Mouse (Mus musculus) hindlimb bud, embryonic 11.5 days (tissue): ENCODE measurements at regions not wholly inside any gene's neighbourhood (a gene's known extent, or its start where the extent isn't known, plus 50 kb on each side); places are given as distances from the start of the nearest gene placed in this dataset.

Source experiments
- DNase-seq: peaks from one replicate; pipeline ENCODE4 v3.0.0-alpha.2; 2012; ENCODE audit warnings: low read depth, low spot score; ENCODE audit errors: extremely low spot score

DNA sequence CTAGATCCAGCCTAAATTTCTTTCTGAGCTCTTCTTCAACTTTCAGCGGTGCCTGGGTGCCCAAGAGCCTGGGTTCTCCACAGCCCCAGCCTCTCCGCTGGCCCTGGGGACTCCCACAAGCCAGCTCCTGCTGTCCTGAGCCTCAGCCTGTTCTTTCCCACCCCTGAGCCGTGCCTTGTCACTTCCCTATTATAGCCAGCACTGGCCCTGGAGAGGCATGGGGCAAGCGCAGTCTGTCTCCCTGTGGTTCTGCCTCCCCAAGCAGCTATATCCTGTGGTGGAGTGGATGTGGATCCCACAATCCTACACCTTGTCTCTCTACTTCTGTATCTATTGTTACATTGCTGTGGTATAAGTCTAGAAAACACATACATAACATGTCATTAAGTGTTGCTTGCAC lies 128.6 kb upstream of the Hgf start:
- no peak for DNase-seq

DNA sequence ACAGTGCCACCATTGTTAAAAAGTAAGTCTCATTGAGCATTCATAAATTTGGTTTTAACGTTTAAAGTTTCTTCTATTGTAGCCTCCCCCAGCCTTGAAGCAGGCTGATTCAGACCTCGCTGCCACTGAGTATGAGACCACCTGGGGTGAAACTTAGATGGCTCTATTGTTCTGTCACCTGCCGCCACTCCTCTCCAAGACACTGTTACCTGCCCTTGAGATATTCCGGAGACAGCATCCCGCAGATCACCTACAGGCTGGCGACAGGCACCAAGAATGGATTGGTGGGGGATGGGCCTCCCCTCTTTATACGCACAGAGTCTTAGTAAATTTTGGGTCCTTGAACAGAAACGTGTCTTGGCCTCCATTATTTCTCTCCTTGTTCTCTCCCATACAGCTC lies 128.0 kb upstream of the Hgf start:
- DNase-seq = no peak

DNA sequence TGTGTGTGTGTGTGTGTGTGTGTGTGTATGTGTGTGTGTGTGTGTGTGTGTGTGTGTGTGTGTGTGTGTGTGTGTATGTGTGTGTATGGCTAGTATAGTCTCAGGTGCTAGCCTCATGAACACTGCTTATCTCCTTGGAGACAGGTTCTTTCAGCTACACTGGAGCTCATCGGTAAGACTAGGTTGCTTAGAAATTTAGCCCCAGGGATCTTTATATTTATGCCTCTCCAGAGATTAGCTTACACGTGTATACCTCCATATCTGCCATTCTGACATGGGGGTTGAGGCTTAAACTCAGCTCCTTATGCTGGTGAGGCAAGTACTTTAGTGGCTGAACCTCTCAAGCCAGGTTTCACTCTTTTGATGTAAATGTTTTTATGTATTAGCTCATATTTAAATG lies 127.0 kb upstream of the Hgf start:
- no peak for DNase-seq

DNA sequence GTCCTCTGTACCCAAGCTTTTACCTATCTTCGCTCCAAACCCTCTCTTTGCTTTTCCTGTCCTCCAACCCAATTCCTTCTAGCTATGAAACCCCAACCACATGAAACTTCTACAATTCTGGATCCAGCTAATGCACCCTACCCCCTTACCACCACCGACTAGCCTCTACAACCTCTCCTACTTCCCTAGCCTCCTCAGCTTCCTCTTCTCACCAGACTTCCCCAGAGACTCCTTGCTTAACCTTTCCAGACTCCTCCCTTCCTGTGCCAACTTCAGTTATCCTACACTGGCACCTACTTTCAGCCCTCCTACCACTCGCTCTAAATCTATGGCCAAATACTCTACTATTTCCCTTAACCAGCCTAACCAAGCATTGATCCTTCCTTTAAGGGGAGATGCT lies 118.7 kb upstream of the Hgf start:
- DNase-seq = no peak

DNA sequence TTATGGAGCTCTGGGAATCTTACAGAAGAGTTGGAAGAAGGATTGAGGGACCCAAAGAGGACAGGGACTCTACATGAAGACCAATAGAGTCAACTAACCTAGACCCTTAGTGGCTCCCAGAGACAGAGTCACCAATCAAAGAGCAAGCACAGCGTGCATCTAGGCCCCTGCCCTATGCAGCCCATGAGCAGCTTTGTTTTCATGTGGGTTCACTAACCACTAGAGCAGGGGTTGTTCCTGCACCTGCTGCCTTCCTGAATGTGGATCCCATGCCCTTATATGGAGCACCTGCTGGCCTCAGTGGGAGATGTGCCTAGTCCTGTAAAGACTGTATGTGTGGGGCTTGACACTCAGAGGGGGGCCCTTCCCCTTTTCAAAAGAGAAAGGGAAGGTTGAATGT lies 108.2 kb upstream of the Hgf start:
- DNase-seq = no peak

DNA sequence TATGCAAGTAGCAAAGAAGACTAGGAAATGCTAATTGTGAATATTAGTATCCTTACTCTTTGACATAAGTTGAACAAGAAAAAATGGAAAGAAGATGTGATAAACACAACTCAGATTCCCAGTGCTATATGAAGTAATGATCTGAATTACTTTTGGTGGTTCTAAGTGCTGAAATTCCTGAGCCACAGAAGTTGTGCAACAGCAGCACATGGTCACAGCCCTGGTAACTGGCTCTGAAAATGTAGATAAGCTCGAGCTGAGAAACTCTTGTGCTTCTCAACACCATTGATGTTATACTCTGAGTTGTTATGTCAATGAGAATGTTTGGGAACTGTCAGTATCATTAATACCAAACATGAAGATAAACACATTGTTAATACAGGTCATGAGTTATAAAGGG lies 106.3 kb upstream of the Hgf start:
- no peak for DNase-seq

DNA sequence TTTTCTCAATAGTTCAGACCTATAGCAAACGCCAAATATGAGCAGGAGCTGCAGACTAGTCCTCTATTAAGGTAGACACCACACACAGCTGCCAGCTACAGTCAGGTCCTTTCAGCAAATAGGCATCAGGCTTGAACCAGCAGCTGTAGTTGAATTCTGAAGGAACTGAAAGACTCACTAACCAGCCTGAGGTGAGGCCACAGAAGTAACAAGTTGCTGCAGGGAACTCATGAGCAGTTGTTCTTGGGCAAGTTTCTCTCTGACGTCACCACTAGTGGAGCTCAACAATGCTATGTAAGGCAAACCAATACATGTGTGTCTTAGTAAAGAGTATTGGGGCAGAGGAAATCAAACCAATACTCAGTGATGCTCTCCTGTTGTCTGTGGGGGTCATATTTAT lies 91.5 kb upstream of the Hgf start:
- DNase-seq = no peak

DNA sequence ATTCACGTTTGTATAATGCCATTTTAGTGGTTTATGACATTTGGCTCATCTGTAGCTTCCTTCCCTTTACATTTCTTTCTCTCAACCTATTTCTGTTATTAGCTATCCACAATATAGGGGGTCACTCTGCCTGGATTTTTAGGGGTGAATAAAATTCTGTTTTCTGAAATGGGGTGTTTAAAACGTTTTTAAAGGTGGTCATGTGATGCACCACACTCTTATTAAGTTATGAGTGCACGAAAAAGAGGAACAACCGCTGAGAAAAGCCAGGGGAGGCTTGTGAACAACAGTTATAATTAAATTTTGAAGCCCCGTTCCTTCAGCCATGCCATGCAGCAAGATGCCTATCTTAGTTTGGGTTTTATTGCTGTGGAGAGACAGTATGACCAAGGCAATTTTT lies 87.0 kb upstream of the Hgf start:
- no peak for DNase-seq

DNA sequence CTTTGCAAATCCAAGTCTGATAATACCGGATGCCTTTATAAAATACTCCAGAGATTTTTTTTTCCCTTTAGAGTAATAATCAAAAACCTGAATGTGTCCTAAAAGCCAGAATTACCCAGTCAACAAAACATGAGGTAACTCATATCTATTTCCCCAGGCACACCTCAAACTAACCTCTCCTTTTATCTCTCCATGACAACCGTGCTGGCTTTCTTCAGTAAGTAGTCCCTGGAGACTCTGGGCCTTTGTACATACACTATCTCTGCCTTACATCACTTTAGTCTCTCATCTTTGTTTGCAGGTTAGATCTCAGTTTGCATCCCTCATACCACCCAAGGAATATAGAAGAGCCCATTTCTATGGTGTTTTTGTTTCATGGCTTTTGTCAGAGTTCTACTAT lies 84.7 kb upstream of the Hgf start:
- no peak for DNase-seq

DNA sequence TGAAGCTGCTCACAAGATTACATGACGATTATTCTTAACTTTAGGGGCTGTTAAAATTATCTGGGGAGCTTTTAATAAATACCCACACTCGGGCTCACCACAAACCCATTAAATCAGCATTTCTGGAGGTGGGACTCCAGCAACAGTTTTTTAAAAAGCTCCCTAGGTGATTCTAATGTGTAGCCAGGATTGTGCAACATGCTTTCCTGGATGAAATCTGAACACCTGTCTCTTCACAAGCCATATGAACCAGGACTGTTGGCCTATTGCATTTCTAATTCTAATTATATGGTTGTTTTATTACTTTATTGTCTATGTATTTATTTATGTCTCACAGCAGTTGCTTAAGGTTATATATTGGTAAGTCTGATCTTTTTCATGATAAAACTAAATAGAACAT lies 84.1 kb upstream of the Hgf start:
- no peak for DNase-seq

DNA sequence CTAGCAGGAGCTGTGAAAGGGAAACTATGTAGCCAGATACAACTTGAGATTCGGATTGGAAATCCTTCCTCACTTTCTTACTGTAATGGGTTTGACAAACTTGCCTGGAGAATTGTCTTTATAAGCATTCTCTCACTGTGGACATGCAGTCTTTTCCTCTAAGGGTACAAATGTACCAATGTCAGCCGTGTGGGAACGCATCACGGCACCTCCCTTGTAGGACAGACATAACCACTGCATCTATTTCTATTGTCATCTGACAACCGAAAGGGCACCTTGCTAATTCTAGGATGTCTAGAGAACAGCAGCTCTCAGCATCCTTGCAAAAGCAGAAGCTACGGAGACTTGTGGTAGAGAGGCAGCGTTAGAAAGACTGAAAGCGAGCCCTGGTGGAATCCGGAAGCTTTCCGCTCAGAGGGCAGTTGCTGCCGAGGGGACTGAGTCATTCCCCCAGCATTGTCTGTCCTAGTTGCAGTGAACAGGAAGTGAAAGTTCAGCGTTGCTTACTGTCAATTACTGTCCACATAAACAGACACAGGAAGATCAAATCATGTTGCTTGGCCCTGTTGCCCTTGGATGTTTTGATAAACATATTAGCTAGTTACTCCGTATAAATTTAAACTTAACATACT lies 83.5 kb upstream of the Hgf start:
- DNase-seq = no peak

DNA sequence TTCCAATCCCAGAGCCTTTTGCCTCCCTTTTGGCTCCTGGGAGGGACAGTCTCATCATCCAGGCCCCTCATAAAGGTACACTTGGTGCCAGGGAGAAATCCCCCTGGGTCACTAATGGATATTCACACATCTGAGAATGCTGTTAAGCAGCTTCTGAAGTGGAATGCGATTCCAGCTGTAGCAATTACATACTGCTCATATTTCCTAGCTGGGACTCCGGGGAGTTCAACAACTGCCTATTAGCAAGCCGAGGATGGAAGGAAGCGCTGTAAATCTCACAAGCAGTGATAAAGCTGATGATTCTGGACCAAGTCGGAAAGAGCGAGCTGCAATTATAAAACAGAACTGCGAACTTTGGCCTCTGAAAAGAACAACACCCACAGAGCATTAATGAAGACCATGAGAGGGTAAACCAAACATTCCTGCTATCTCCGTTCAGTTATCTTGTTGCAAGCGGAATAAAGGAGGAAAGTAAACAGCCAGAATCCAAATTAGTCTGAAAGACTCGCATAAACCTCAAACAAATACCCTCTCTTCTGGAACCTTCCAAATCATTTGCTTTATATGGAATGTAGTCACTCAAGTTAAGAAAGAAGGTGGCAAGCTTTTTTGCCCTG lies 82.8 kb upstream of the Hgf start:
- peak; percentile 52 for DNase-seq

DNA sequence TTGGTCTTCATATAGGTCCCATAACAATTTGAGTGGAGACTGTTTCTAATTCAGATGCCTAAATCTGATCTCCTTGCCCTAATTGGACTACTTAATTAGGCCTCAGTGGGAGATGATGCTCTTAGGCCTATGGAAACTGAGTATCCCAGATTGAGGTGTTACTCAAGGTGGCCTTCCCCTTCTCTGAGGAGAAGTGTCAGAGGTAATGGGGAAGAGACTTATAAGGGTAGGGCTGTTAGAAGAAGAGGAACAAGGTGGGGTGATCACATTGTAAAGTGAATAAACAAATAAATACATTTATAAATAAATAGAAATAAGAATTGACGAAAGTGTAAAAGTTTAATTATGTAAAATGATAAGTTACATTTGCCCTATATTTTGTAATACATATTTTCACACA lies 65.3 kb upstream of the Hgf start:
- no peak for DNase-seq

DNA sequence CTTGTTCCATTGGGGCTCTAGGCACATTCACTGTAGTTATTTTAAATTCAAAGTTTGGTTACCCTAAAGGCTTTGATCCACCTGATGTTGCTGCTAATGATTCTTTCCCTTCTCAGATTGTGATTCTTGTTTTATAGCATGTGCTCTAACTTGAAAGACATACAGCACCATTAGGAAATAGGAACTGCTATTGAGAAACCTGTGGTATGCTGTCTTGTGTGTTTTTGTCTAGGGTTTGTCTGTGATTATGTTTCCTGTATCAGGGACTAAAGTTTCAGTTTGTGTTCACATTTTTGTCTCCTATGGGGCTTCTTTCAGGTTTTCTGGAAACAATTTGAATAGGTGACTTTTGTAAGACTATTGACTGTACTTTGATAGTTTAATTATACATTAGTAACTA lies 63.5 kb upstream of the Hgf start:
- no peak for DNase-seq

DNA sequence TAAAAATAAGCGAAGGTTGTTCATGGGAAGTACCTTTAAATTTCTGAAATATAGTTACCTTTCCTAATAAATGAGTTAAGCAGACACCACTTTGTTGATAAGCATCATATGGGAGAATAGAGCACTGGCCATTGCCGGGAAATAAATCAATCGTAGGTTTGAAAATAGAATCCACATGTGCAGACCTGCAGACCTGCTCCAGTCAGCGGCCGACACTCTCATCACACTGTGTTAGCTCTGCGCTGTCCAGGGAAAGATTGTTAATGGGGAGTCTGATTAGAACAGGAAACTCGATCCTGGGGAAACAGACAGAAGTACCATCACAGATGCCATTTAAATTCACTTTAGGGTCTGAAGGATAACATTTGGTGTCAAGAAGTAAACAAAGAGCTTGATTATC lies 53.4 kb upstream of the Hgf start:
- DNase-seq = no peak
